Mouse (Mus musculus): ENCODE results near the gene Sod1. TPM values are rescaled to one million over a fixed set of nuclear protein-coding genes. Genes with fewer than 3 reads are reported as not detected.

Sod1 gene
- polyA plus RNA-seq, 2 experiments: 622 to 1,097 TPM

DNA sequence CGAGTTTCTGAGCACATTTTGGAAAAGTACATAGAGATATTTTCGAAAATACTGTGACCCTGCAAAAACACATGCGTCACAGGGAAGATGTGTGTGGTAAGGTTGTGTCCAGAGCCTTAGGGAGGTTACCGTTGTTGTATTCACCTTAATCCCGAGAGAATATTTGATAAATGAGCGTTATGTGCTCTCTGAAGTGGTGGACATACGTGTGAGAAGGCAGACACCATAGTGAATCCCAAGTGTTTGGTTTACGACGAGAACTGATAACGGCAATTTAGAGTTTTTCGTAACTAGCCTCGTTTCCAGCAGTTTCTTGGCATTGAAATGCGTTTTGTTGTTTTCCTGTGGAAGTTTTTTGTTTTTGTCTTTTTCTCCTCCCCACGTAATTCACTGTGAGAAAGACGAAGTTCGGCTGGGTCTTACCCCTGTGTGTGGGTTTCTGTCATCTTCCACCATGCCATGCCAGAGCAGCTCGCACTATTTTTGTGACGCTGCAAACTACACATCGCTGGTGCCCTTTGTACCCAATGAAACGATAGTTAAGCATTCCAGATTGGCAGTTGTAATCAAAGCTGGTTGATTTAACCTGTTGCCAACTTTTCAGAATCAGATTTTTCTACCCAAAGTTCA, 1.0 kb downstream of the Sod1 start:
- H3K9ac ChIP-seq (ENCODE audit: low read depth, low read length, severe bottlenecking): peak overlapping the region; percentile 93
- no peaks in the 10 kb centered on the region for H3K9me3 ChIP-seq (ENCODE audit: control insufficient read depth, low read length)
- H3K36me3 ChIP-seq (ENCODE audit: control insufficient read depth, insufficient read depth, low read length): peaks cover 32% of the 10 kb centered on the region
- peak overlapping the region; percentile 88 for H3K4me3 ChIP-seq (replicated peaks; ENCODE audit: low read length)
- no peaks in the 10 kb centered on the region for H3K27me3 ChIP-seq (ENCODE audit: control insufficient read depth, insufficient read depth, low read length)
- DNase-seq (ENCODE audit: low spot score): no peak
- H3K4me2 ChIP-seq (replicated peaks; ENCODE audit: low read depth, low read length, severe bottlenecking): peak overlapping the region; percentile 89
- TF ChIP-seq POLR2A (IDR thresholded peaks at IDR 0.05; ENCODE audit: borderline replicate concordance, extremely low read depth, insufficient read depth, insufficient read length): no peak
- 0 out of 2 replicates have a peak, but pooled peaks have one; percentile 0 for ATAC-seq (ENCODE audit: low FRiP score, low read depth)
- WGBS: 6% methylated on average over 20 of the region's 20 CpGs
- 0 out of 2 replicates have a peak overlapping the region, but pooled peaks have one; percentile 92 for H3K27ac ChIP-seq (replicated peaks; ENCODE audit: low read depth, low read length)
- peaks cover 13% of the 10 kb centered on the region for H3K4me1 ChIP-seq (ENCODE audit: control insufficient read depth, insufficient read depth, low read length)

DNA sequence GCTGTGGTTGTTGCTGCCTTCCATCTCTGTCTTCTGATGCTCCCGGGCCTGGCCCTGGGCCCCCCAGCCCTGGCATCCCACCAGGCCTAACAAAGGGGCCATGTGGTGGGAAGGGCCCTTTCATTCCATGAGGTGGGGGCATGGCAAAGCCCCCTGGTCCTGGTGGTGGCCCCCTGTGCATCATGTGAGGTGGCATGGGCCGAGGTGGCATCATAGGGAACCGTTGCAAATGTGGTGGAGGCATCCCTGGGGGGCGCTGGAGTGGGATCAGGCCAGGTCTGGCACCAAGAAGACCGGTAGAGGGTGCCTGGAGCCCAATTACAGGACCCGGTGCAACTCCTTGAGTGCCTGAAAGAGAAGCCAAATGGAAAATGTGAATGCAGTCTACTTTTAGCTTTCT, 9.3 kb downstream of the Sod1 start:
- peaks cover 47% of the 10 kb centered on the region for H3K36me3 ChIP-seq (ENCODE audit: control insufficient read depth, insufficient read depth, low read length)

DNA sequence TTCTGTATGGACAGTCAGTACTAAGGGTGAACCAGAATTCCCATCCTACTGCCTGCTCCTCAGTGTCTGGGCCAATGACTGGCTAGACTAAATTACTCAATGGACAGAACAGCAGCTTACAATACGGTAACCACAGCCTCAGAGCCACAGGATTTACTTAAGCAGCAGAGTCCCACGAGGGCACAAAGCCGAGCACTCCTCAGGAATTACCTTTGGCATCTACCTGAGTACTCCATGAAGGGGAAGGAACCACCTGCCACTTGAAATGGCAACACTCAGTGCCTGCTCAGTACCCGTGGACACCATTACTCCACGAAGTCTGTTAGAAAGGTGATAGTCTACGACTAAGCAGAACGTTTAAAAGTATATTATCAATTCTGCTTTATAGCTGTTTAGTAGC, 10.7 kb downstream of the Sod1 start:
- WGBS: 90% methylated on average over 7 of the region's 7 CpGs
- ATAC-seq (ENCODE audit: low FRiP score, low read depth): no peak
- no peak for TF ChIP-seq POLR2A (IDR thresholded peaks at IDR 0.05; ENCODE audit: borderline replicate concordance, extremely low read depth, insufficient read depth, insufficient read length)

More for the DNA sequence above, 9.3 kb downstream of the Sod1 start:
- DNase-seq (ENCODE audit: low spot score) (no peak), ATAC-seq (ENCODE audit: low FRiP score, low read depth) (no peak)
- TF ChIP-seq POLR2A (IDR thresholded peaks at IDR 0.05; ENCODE audit: borderline replicate concordance, extremely low read depth, insufficient read depth, insufficient read length): no peak
- Histone ChIP-seq H3K27ac (replicated peaks; ENCODE audit: low read depth, low read length) (no peak overlapping the region), H3K4me2 (replicated peaks; ENCODE audit: low read depth, low read length, severe bottlenecking) (no peak overlapping the region), H3K9ac (ENCODE audit: low read depth, low read length, severe bottlenecking) (no peak overlapping the region), H3K4me1 (ENCODE audit: control insufficient read depth, insufficient read depth, low read length) (no peaks in the 10 kb centered on the region), H3K4me3 (replicated peaks; ENCODE audit: low read length) (no peak overlapping the region), H3K9me3 (ENCODE audit: control insufficient read depth, low read length) (no peaks in the 10 kb centered on the region), H3K27me3 (ENCODE audit: control insufficient read depth, insufficient read depth, low read length) (no peaks in the 10 kb centered on the region)
- 83% methylated on average over 6 of the region's 6 CpGs for WGBS

DNA sequence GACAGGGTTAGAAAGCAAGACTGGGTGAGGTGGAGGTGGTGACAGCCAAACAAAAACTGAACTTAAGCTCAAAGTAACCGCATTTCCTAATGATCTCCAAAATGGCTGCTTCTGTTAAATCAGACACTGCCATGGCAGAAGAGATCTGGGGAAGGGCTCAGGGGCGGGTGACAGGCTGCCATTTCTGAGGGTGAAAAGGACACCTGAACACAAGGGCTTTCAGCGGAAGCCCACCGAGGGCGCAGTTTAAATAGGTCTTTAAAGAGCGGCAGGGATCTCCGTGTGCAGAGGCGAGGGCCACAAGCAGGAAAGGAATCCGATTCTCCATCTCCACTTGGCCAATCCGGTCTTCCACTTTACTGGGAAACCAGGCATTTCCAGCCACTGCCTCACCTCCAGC, 13.1 kb downstream of the Sod1 start:
- H3K36me3 ChIP-seq (ENCODE audit: control insufficient read depth, insufficient read depth, low read length): peaks cover 26% of the 10 kb centered on the region
- ATAC-seq (ENCODE audit: low FRiP score, low read depth) (no peak), DNase-seq (ENCODE audit: low spot score) (no peak)
- no peak overlapping the region for H3K4me2 ChIP-seq (replicated peaks; ENCODE audit: low read depth, low read length, severe bottlenecking)
- H3K4me1 ChIP-seq (ENCODE audit: control insufficient read depth, insufficient read depth, low read length): no peaks in the 10 kb centered on the region
- H3K9ac ChIP-seq (ENCODE audit: low read depth, low read length, severe bottlenecking): no peak overlapping the region
- no peaks in the 10 kb centered on the region for H3K9me3 ChIP-seq (ENCODE audit: control insufficient read depth, low read length)
- 97% methylated on average over 10 of the region's 10 CpGs for WGBS
- H3K27ac ChIP-seq (replicated peaks; ENCODE audit: low read depth, low read length): no peak overlapping the region
- no peaks in the 10 kb centered on the region for H3K27me3 ChIP-seq (ENCODE audit: control insufficient read depth, insufficient read depth, low read length)
- TF ChIP-seq POLR2A (IDR thresholded peaks at IDR 0.05; ENCODE audit: borderline replicate concordance, extremely low read depth, insufficient read depth, insufficient read length): no peak
- no peak overlapping the region for H3K4me3 ChIP-seq (replicated peaks; ENCODE audit: low read length)

More for the DNA sequence above, 10.7 kb downstream of the Sod1 start:
- DNase-seq (ENCODE audit: low spot score): no peak
- Histone ChIP-seq H3K4me1 (ENCODE audit: control insufficient read depth, insufficient read depth, low read length) (no peaks in the 10 kb centered on the region), H3K4me2 (replicated peaks; ENCODE audit: low read depth, low read length, severe bottlenecking) (no peak overlapping the region), H3K27ac (replicated peaks; ENCODE audit: low read depth, low read length) (no peak overlapping the region), H3K4me3 (replicated peaks; ENCODE audit: low read length) (no peak overlapping the region), H3K36me3 (ENCODE audit: control insufficient read depth, insufficient read depth, low read length) (peaks cover 34% of the 10 kb centered on the region), H3K9ac (ENCODE audit: low read depth, low read length, severe bottlenecking) (no peak overlapping the region), H3K27me3 (ENCODE audit: control insufficient read depth, insufficient read depth, low read length) (no peaks in the 10 kb centered on the region), H3K9me3 (ENCODE audit: control insufficient read depth, low read length) (no peaks in the 10 kb centered on the region)

DNA sequence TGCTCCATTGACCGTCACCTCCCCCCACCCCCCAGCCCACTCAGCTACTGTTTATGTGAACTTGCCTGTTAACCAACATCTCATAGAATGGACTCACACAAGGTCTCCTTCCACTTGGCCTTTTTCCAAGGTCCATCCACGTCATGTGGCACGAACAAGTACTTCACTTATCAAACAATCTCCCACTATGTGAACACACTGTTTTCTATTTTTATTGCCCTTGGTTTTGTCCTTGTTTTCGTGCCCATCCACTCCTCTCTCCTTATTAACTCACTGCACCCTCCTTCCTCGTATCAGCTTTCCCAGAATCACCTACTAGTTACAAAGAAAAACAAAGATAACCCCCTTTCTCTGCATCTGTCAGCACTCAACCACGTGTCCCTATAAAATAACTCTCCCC, 14.1 kb downstream of the Sod1 start:
- Histone ChIP-seq H3K27me3 (ENCODE audit: control insufficient read depth, insufficient read depth, low read length) (no peaks in the 10 kb centered on the region), H3K9me3 (ENCODE audit: control insufficient read depth, low read length) (no peaks in the 10 kb centered on the region), H3K4me2 (replicated peaks; ENCODE audit: low read depth, low read length, severe bottlenecking) (no peak overlapping the region), H3K27ac (replicated peaks; ENCODE audit: low read depth, low read length) (no peak overlapping the region), H3K4me1 (ENCODE audit: control insufficient read depth, insufficient read depth, low read length) (no peaks in the 10 kb centered on the region), H3K4me3 (replicated peaks; ENCODE audit: low read length) (no peak overlapping the region), H3K9ac (ENCODE audit: low read depth, low read length, severe bottlenecking) (no peak overlapping the region), H3K36me3 (ENCODE audit: control insufficient read depth, insufficient read depth, low read length) (peaks cover 34% of the 10 kb centered on the region)
- ATAC-seq (ENCODE audit: low FRiP score, low read depth) (no peak), DNase-seq (ENCODE audit: low spot score) (no peak)
- WGBS: 82% methylated on average over 6 of the region's 6 CpGs
- no peak for TF ChIP-seq POLR2A (IDR thresholded peaks at IDR 0.05; ENCODE audit: borderline replicate concordance, extremely low read depth, insufficient read depth, insufficient read length)
